Mouse (Mus musculus) spleen, adult 2 months (tissue): ENCODE results near the gene Vamp1.

Source experiments
- CTCF ChIP-seq: fragments of 200-500 bp; IDR thresholded peaks from 2 replicates; pipeline ENCODE4 v1.5.1; 2011; ENCODE audit warnings: mild to moderate bottlenecking, inconsistent platforms; ENCODE audit not compliant: insufficient read depth, insufficient read length, insufficient replicate concordance; ENCODE audit errors: extremely low read depth
- POLR2A ChIP-seq: fragments of 200-500 bp; IDR thresholded peaks from 2 replicates; pipeline ENCODE4 v1.6.1; 2011; ENCODE audit warnings: low read depth, low read length, inconsistent platforms

GRCm38 (mm10) chr6:125217899-125218298 lies 2.5 kb downstream of the Vamp1 start:
- TF ChIP-seq POLR2A = no peak
- no peak for TF ChIP-seq CTCF
